Mouse (Mus musculus): ENCODE measurements around the gene Hnrnpr. TPM values are rescaled to one million over a fixed set of nuclear protein-coding genes. Genes with fewer than 3 reads are reported as not detected.
A peak's percentile ranks its signal among the peaks of the same experiment; 100 is the strongest.

The Hnrnpr gene
- 100 to 1,000 TPM in 1 of 2 experiments, 10 to 100 TPM in 1; 78.7 to 103 TPM for polyA plus RNA-seq (2017; shearing (Covaris generic))

DNA sequence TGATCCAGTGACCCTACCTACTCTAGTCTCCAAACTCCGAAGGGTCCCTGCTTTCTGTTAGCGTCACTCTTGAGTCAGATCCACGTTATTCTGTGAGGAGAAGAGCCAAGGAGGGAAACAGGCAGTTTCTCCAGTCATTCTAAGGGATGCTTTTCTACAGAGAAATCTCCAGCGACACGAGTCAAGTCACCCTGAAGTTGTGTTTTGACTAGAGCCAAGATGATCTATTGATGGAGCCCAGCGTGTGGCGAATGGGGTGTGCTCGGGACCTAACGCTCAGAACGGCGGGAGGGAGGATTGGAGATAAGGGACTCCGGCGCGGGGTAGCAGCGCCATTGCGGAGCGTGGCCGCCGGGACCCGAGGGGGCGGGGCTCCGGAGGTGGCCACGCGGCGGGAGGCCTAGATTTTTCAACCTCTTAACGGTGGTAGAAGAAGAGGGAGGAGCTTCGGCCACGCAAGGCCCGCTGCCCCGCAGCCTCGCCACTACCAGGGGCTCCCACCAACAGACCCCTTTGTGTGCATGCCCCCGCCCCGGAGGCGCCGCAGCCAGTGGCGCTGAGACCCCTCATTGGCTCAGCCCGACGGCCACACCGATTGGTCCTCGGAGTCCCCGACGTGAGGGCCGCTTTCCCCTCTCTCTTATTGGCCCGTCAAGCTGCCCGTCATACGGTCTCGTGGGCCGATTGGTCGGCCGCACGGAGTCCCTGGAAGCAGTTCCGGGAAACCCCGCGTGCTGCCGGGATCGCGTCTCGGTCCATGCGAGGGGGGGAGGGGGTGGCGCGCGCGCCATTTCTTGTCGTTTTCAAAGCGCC is at the start of gene Hnrnpr:
Gene Hnrnpr, plus strand, starts transcription at position 714 of the 813 bp plus-strand sequence.
- ATAC-seq = peak; percentile 97

DNA sequence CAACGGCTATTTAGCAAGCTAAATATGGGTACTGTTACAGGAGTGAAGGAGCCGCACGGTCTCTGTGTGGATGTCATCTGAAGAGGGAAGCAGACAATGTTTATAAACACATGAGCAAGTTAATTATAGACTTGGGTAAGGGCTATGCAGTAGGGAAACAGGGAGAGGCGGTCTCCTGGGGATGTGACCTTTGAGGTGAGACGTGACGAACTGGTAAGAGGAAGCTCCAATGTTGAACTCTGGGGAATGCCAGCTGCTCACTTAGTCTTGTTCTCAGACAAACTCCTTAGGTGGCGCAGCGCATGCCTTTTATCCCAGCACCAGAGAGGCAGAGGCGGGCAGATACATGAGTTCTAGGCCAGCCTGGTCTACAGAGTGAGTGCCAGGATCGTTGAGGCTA is 48.8 kb upstream of the Hnrnpr start:
- no peak for ATAC-seq

DNA sequence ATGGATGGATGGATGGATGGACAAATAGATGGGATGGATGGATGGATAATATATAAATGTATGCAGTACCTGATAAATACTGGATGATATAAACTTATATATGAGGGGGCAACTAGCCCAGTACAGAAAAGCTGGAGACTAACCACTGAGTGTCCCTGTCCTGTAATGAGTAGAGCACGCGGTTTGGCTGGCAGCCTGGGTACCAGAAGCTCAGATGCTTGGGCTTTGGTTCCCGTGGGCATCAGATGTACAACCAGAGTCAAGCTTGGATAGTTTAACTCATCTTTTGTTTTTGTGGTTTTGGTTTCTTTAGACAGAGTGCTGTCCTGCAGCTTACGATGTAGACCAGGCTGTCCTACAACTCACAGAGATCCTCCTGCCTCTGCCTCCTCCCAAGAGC is 47.2 kb upstream of the Hnrnpr start:
- ATAC-seq = no peak

DNA sequence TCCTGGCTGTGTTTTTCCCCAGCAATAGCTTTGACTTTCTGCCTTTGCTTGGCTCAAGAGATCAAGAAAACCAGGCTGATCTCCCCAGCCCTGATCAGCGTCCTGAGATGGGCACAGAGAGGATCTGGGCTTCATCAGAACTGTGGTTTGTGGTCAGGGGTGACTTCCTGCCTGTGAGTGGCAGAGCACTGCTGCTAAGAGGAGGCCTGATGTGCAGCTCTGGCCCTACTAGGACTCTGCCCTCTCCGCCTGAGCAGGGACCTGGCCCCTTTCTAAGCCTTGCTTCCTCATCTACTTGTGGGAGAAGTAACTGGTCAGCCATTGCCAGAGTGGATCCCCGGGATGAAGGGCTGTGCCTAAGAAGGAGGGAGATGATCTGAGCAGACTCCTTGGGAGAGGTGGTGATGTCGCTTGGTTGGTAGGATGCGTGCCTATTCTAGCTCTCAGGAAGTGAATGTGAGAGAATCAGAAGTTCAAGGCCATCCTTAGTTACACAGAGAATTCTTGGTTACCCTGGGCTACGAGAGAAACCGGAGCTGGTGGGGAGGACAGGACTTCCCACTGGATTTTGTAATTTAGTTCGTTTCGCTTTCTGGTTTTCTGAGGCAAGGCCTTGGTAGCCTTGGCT is 43.9 kb upstream of the Hnrnpr start:
- ATAC-seq = peak; percentile 100

DNA sequence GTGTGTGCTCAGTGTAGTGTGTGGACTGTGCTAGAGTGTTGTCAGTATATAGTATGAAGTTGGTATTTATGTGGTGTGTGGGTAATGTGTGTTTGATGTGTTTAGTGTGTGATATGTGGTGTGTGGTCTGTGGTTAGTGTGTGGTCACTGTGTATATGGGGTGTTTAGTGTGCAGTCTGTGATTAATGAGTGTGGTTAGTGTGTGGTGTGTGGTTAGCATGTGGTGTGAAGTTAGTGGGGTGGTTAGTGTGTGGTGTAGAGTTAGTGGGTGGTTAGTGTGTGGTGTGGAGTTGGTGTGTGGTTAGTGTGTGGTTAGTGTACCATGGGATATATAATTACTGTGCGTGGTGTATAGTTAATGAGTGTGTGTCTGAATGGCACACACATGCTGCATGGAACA is 41.8 kb upstream of the Hnrnpr start:
- ATAC-seq = no peak

DNA sequence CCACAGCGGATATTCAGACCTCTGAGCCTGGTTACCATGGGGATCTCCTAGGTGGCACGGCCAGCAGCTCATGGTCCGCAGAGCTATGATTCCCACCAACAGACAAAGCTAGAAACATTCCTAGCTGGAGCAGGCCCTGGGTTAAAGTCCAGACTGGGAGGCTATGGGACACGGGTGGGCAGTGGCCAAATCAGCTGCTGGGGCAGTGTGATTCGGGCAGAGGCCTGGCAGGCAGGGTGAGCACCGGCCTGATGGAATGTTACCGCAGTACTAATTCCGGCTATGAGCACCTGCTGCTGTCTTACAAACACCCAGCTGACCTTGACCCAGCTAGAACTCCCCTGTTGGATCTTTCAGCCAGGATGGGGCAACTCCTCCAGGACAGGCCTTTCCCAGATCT is 40.1 kb upstream of the Hnrnpr start:
- no peak for ATAC-seq

DNA sequence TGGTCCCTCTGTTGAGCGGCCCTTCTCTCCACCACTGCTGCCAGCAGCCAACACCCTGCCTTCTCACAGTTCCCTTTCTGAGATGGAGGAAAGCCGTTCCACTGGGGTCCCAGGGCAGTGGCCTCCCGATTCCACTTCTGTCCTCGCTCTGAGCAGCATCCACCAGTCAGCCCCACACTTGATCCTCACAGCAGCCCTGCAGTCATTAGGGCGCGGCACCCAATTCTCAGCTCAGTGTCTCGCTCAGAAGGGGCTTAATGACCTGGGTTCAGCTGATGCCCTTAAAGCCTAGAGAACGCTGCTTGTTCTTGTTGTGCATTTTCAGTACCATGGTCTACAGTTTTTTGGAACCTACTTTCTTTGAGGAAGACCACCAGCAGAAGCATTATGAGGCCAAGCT is 29.6 kb upstream of the Hnrnpr start:
- no peak for ATAC-seq

DNA sequence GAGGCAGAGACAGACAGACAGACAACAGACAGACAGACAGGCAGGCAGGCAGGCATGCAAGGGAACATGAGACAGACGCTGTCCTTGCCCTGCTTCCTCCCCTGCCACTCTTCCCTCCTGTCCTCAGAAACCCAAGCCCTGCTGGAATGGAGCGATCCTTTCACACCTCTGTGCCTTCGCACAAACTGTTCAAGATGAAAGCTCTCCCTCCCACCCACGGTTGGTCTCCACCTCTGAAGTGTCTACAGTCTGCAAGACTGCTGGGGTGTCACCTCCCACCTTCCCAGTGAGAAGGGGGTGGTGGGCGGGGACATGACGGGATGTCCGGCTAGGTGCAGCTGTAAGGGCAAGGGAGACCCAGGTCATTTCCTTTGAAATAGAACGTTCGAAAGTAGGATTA is 29.1 kb upstream of the Hnrnpr start:
- ATAC-seq = no peak

DNA sequence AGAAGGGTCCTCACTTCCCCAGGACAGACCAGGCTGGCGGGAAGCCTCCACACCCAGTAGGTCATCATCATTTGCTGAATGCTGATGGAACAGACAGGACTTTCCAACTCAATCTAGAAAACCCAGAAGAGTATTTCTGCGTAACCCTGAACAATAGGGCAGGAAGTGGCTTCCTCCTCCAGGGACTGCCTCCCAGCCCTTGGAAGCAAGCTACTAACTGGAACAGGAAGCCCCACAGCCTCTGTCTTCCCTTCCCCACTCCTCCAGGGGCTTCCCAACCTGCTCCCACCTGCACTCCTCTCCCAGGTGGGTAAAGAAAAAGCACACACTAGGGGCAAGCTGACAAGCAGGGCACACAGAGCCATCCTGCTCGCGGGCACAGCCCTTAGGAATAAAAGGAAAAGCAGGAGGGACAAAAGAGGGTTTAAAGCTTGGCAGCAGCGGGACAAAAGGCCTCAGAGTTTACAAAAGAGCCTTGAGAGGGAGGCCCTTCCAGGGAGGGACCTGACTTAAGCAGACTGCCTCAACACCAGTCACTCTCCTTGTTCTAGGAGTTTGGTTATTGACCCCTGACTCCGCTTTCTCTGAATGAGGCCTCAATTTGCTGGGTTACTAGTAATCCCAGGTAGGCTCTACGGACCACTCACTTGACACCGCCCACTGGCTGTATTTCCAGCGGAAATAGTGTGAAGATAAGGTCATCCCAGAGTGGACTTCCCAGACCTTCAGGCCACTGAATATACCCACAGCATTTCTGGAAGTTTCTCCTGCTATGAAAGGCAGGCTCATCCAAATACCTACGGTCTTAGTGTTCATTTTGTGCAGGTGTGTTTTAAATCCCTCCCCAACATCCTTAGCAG is 27.9 kb upstream of the Hnrnpr start:
- ATAC-seq = no peak

DNA sequence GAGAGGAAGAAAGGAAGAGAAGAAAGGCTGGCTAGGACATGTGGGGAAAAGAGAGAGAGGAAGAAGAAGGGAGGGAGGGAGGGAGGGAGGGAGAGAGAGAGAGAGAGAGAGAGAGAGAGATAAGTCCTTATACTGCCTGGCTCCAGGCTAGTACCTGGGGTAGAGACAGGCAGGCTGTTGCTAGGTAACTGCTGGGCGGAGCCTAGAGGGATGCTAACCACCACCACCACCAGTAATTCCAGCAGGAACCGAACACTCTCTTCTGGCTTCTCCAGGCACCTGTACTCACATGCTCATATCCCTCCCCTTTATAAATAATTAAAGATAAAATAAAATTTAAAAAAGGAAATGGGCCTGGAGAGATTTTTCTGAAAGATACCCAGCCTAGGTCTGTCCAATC is 27.0 kb upstream of the Hnrnpr start:
- no peak for ATAC-seq

DNA sequence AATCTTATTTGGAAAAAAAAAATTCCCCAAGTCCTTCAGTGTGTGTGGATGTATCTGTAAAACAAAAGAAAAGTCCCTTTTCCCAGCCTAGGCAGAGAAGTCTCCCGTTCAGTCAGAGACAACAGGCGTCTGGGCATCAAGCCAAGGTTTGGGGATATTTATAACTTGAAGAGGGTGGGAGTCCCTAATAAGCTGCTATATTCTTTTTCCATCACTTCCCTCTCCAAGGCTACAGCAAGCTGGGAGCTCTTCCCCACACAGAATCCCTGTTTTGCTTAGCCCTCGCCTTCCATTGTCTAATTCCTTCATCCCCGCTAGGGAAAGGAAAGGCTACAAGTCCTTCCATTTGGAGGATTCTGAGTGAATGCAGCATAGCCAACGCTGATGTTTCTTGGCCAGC is 26.3 kb upstream of the Hnrnpr start, which contains the start of gene Zfp46:
Gene Zfp46, plus strand, starts transcription at position 229 of the 400 bp plus-strand sequence.
- no peak for ATAC-seq

DNA sequence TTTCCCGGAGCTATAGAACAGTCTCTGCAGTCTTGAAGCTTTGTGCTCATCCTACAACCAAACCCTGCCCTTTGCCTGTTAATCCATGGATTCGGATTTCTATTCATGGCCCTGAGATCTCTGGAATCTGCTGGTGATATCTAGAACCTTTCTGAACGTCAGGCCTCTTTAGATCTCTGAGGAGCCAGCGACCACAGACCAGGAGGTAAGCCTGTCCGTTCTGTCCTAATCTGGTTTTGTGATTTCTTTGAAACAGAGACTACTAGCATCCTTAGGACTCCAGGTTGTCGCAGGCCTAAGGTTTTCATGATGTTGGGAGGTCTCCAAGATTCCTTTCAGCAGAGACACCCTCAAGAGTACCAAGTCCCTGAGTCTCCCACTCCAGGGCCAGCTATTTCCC is 25.9 kb upstream of the Hnrnpr start:
- ATAC-seq = no peak

DNA sequence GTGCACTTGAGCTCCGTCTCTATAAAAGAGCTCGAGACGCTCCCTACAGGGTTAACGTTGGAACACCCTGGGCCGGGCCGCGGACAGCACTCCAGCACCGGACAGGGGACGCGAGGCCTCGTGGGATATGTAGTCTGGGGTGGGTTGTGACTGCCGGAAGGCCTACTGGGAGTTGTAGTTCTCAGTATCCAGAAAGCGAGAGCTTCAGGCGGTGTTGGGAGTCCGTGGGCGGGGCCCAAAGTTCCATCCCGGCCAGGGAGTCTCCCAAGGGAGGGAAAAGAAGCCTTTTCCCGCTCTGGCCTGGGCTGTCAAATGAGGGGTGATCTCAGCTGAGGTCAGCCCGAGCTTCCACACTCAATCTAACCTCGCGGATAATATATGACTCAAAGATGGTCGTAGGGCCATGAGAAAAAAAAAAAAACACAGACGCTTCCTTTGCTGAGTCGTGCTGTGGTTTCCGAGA is 25.4 kb upstream of the Hnrnpr start:
- peak; percentile 88 for ATAC-seq

DNA sequence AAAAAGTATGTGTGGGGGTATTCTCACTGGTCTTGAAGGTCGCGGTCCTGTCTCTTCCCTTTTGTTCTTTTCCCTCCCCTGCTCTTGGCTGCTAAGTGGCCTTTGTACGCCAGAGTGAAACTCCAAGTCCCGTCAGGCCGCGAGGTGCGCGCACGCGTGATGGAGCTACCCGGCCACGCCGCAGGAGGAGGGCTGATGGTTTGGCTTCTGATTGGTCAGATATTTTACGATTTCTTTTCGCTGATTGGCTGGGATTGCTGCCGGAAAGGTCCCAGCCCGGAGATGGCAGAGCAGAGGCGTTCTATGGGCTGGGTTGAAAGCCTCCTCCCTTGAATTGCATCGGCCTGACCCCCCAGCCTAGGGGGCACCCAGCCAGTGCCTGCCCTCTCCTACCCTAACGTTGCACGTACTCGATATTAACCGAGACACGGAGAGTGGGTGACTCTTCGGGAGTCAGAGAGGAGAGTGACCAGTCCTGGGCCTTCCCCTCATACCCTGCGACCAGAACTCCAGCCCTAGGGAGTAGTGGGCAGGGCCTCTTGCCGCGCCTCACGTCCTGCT is 24.9 kb upstream of the Hnrnpr start:
- ATAC-seq = peak; percentile 94

DNA sequence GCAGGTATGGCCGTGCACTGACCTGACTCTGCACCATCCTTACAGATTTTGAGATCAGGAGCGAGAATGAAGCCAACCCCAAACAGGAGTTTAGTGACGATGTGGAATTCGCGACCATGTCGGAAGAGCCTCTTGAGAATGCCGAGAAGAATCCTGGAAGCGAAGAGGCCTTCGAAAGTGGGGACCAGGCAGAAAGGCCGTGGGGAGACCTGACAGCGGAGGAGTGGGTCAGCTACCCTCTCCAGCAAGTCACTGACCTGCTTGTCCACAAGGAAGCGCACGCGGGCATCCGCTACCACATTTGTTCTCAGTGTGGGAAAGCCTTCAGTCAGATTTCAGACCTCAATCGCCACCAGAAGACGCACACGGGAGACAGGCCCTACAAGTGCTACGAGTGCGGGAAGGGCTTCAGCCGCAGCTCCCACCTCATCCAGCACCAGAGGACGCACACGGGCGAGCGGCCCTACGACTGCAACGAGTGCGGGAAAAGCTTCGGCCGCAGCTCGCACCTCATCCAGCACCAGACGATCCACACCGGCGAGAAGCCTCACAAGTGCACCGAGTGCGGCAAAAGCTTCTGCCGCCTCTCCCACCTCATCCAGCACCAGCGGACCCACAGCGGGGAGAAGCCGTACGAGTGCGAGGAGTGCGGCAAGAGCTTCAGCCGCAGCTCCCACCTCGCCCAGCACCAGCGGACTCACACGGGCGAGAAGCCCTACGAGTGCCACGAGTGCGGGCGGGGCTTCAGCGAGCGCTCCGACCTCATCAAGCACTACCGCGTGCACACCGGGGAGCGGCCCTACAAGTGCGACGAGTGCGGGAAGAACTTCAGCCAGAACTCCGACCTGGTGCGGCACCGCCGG is 20.6 kb upstream of the Hnrnpr start:
- ATAC-seq = no peak

DNA sequence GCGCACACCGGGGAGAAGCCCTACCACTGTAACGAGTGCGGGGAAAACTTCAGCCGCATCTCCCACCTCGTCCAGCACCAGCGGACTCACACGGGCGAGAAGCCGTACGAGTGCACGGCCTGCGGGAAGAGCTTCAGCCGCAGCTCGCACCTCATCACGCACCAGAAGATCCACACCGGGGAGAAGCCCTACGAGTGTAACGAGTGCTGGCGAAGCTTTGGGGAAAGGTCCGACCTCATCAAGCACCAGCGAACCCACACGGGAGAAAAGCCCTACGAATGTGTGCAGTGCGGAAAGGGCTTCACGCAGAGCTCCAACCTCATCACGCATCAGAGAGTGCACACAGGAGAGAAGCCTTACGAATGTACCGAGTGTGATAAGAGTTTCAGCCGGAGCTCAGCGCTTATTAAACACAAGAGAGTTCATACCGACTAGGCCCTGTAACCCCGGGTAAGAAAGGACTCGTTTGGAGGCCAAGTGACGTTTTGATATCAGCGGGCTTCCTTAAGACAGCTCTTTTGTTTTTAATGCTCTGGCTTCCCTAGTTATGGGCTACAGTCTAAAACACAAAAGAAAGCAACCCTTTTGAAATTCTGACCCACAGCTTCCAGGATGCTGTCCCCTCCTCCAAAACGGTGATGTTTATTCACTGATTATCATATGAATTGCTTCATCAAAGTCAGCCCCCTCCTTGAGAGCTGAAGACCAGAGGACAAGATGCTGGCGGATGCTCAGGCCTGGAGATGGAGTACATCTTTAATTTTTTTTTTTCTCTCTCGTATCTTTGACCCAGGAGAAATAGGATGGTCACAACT is 19.8 kb upstream of the Hnrnpr start:
- ATAC-seq = no peak

DNA sequence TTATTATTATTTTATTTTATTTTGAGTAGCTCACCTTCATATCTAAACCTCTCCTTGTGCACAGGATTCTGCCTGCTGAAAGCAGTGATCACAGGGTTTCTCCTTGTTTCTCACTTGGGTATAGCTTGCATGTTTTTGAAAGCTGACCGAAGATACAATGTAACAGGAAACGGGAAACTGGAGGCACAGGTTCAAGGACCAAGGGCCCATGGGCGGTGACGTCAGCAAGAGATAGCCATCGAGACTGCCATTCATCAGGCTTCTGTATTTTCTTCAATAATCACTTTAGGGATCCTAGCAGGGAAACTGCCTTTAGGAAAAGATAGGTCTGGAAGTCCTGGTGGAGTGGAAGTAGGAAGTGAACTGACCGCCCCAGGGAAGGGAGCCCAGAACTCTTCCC is 19.1 kb upstream of the Hnrnpr start:
- no peak for ATAC-seq

DNA sequence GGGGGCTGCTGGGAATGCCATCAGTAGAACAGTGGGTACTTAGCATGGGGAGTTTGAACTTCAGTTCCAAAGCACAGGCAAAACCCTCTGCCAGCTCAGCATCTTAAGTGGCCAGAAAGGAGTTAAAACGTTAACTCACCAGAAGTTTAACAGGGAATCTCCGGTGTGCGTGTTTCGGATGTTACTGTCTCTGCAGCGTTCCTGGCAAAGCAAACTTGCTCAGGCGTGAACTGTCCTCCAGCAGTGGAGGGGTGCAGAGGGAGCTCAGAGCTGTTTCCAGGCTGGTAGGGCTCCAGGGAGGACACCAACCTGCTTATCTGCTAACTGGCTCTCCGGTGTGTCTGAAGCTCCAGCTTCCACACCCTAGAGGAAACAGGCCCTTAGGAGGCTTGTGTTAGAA is 14.8 kb upstream of the Hnrnpr start:
- no peak for ATAC-seq

DNA sequence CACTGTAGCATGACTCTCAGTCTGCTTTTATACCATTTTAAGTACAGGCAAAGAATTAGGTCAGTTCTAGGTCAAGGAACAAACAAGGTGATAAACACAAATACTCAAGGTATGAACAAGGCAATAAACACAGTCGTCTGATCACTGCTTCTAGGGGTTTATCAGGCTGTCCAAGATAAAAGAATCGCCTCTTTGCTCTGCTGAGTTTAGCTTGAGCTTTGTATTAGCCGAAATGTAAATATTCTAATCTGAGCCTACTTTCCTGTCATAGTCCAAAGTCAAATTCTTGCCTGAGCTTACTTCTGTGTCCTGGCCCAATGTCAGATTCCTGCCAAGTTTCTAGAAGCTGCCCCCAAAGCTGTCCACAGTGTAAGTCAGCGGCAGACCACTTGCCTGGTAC is 8.3 kb upstream of the Hnrnpr start:
- ATAC-seq = no peak

DNA sequence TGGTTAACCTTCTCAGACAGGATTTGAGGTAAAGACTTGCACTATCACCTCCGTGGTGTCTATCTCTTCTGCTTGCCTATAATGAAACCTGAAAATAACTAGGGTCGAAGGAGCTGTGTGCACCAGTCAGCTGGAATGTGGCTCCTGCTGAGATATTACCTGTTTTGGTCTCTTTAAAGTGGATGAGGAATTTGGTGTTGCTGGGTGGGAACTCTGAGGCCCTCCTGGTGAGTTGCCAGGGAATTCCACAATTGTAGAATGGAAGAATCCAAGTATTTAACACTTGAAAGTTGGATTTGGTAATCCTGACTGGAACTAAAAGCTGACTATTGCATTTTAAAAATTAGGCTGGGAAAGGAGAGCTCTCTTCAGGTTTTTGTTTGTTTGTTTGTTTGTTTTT is 6.6 kb upstream of the Hnrnpr start:
- ATAC-seq = no peak

DNA sequence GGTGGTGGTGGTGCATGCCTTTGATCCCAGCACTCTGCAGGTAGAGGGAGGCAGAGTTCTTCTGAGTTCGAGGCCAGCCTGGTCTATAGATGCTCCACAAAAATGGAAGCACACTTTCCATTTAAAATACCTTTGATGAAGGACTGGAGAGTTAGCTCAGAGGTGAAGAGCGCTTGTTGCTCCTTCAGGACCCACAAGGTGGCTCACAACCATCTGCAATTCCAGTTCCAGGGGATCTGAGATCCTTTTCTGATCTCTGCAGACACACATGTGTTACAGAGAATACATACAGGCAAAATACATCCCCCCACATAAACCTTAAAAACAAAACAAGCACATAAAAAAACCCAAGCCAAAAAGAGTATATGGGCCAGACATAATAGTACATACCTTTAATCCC is 2.4 kb upstream of the Hnrnpr start:
- ATAC-seq = no peak
